Mouse (Mus musculus): ENCODE results near the gene Spn. TPM values are rescaled to one million over a fixed set of nuclear protein-coding genes. Genes with fewer than 3 reads are reported as not detected.
"Not testable (repeated sequence)": the region's sequence is repeated elsewhere in the genome, so short reads cannot be mapped to it uniquely, and the experiment has no call there.

The Spn gene
- polyA plus RNA-seq, 2 experiments, result 7.9 to 10.8 TPM

GRCm38 (mm10) chr7:127088083-127088482, 49.5 kb downstream of the Spn start:
- no peak for ATAC-seq (ENCODE audit: insufficient read depth)
- no peak for DNase-seq (ENCODE audit: low read depth in 3 of 3, low spot score in 3 of 3)
- no peak for TF ChIP-seq CTCF (IDR thresholded peaks at IDR 0.05; ENCODE audit: low read depth)
- TF ChIP-seq EP300 (IDR thresholded peaks at IDR 0.05; ENCODE audit: low read depth), result no peak
- no peaks in the 10 kb centered on the region for H3K9me3 ChIP-seq (ENCODE audit: control insufficient read depth, low read length)
- H3K27me3 ChIP-seq (ENCODE audit: control insufficient read depth, insufficient read depth, low read length), result no peaks in the 10 kb centered on the region
- 38% methylated on average over 3 of the region's 3 CpGs for WGBS (ENCODE audit: insufficient replicate concordance)
- no peak overlapping the region for H3K4me2 ChIP-seq (ENCODE audit: low read depth)
- no peaks in the 10 kb centered on the region; the same call in 1 of the 2 replicates for H3K36me3 ChIP-seq (replicated peaks; ENCODE audit: control insufficient read depth, insufficient read depth, low read depth)
- no peak overlapping the region for H3K4me3 ChIP-seq (ENCODE audit: insufficient read depth in 1 of 2, low read depth in 2 of 2, low read length in 2 of 2)
- peaks cover 17 to 57% of the 10 kb centered on the region in 2 experiments for H3K4me1 ChIP-seq (replicated peaks; ENCODE audit: control insufficient read depth in 2 of 2, insufficient read depth in 2 of 2, low read length in 1 of 2)
- H3K9ac ChIP-seq (replicated peaks), result no peak overlapping the region; the same call in 1 of the 2 replicates
- H3K27ac ChIP-seq, result peak overlapping the region; percentile 69

- Histone ChIP-seq H3K4me1 (replicated peaks; ENCODE audit: control insufficient read depth in 2 of 2, insufficient read depth in 2 of 2, low read length in 1 of 2) (peaks cover 17 to 59% of the 10 kb centered on the region in 2 experiments), H3K27ac (peak within 1 kb of the TSS; percentile 69)
- H3K4me2 ChIP-seq (ENCODE audit: low read depth), result not testable (repeated sequence)
Measured at GRCm38 (mm10) chr7:127087278-127088010, 50.2 kb downstream of the Spn start, which contains the start of gene Zg16. Gene Zg16 (minus strand): TSS chr7:127087328.

GRCm38 (mm10) chr7:127085751-127086150, 51.9 kb downstream of the Spn start:
- H3K36me3 ChIP-seq (replicated peaks; ENCODE audit: control insufficient read depth, insufficient read depth, low read depth); H3K27me3 ChIP-seq (ENCODE audit: control insufficient read depth, insufficient read depth, low read length); H3K9ac ChIP-seq (replicated peaks); H3K9me3 ChIP-seq (ENCODE audit: control insufficient read depth, low read length); H3K4me3 ChIP-seq (ENCODE audit: insufficient read depth in 1 of 2, low read depth in 2 of 2, low read length in 2 of 2); H3K4me2 ChIP-seq (ENCODE audit: low read depth): not testable (repeated sequence)
- WGBS (ENCODE audit: insufficient replicate concordance), result 20% methylated on average over 6 of the region's 6 CpGs
- H3K27ac ChIP-seq, result peak overlapping the region; percentile 63
- peak; percentile 64; the same call in 1 of the 2 replicates for ATAC-seq (ENCODE audit: insufficient read depth)
- peak; percentile 47 to 55 (median 50) for DNase-seq (ENCODE audit: low read depth in 3 of 3, low spot score in 3 of 3)
- H3K4me1 ChIP-seq (replicated peaks; ENCODE audit: control insufficient read depth in 2 of 2, insufficient read depth in 2 of 2, low read length in 1 of 2), result peaks cover 16 to 53% of the 10 kb centered on the region in 2 experiments
- peak; percentile 60 for TF ChIP-seq EP300 (IDR thresholded peaks at IDR 0.05; ENCODE audit: low read depth)

More at GRCm38 (mm10) chr7:127087278-127088010, 50.2 kb downstream of the Spn start, which contains the start of gene Zg16:
- not testable (repeated sequence) for H3K4me3 ChIP-seq (ENCODE audit: insufficient read depth in 1 of 2, low read depth in 2 of 2, low read length in 2 of 2); DNase-seq (ENCODE audit: low read depth in 3 of 3, low spot score in 3 of 3); ATAC-seq (ENCODE audit: insufficient read depth); H3K27me3 ChIP-seq (ENCODE audit: control insufficient read depth, insufficient read depth, low read length); H3K36me3 ChIP-seq (replicated peaks; ENCODE audit: control insufficient read depth, insufficient read depth, low read depth); H3K9me3 ChIP-seq (ENCODE audit: control insufficient read depth, low read length)
- WGBS (ENCODE audit: insufficient replicate concordance), result 39% methylated on average over 6 of the region's 6 CpGs
- H3K9ac ChIP-seq (replicated peaks), result peak within 1 kb of the TSS; percentile 2
- 0 out of 2 replicates have a peak, but pooled peaks have one; percentile 17 for TF ChIP-seq EP300 (IDR thresholded peaks at IDR 0.05; ENCODE audit: low read depth)

GRCm38 (mm10) chr7:127084794-127085193, 52.8 kb downstream of the Spn start:
- Histone ChIP-seq H3K9me3 (ENCODE audit: control insufficient read depth, low read length) (no peaks in the 10 kb centered on the region), H3K9ac (replicated peaks) (no peak overlapping the region), H3K4me2 (ENCODE audit: low read depth) (no peak overlapping the region), H3K4me1 (replicated peaks; ENCODE audit: control insufficient read depth in 2 of 2, insufficient read depth in 2 of 2, low read length in 1 of 2) (peaks cover 13 to 47% of the 10 kb centered on the region in 2 experiments), H3K27ac (no peak overlapping the region; the same call in 1 of the 2 replicates), H3K4me3 (ENCODE audit: insufficient read depth in 1 of 2, low read depth in 2 of 2, low read length in 2 of 2) (no peak overlapping the region), H3K27me3 (ENCODE audit: control insufficient read depth, insufficient read depth, low read length) (no peaks in the 10 kb centered on the region), H3K36me3 (replicated peaks; ENCODE audit: control insufficient read depth, insufficient read depth, low read depth) (no peaks in the 10 kb centered on the region)
- 86% methylated on average over 2 of the region's 2 CpGs for WGBS (ENCODE audit: insufficient replicate concordance)
- TF ChIP-seq CTCF (IDR thresholded peaks at IDR 0.05; ENCODE audit: low read depth), result no peak
- TF ChIP-seq EP300 (IDR thresholded peaks at IDR 0.05; ENCODE audit: low read depth), result no peak
- DNase-seq (ENCODE audit: low read depth in 3 of 3, low spot score in 3 of 3), result no peak
- ATAC-seq (ENCODE audit: insufficient read depth), result no peak

- Histone ChIP-seq H3K4me1 (replicated peaks; ENCODE audit: control insufficient read depth in 2 of 2, insufficient read depth in 2 of 2, low read length in 1 of 2) (peaks cover 6 to 38% of the 10 kb centered on the region in 2 experiments), H3K9me3 (ENCODE audit: control insufficient read depth, low read length) (no peaks in the 10 kb centered on the region), H3K27ac (no peak overlapping the region), H3K4me2 (ENCODE audit: low read depth) (no peak overlapping the region), H3K36me3 (replicated peaks; ENCODE audit: control insufficient read depth, insufficient read depth, low read depth) (no peaks in the 10 kb centered on the region), H3K4me3 (ENCODE audit: insufficient read depth in 1 of 2, low read depth in 2 of 2, low read length in 2 of 2) (no peak overlapping the region), H3K9ac (replicated peaks) (no peak overlapping the region), H3K27me3 (ENCODE audit: control insufficient read depth, insufficient read depth, low read length) (no peaks in the 10 kb centered on the region)
- no peak for DNase-seq (ENCODE audit: low read depth in 3 of 3, low spot score in 3 of 3)
- 29% methylated on average over 4 of the region's 4 CpGs for WGBS (ENCODE audit: insufficient replicate concordance)
- TF ChIP-seq EP300 (IDR thresholded peaks at IDR 0.05; ENCODE audit: low read depth), result peak; percentile 18; the same call in 1 of the 2 replicates
- TF ChIP-seq CTCF (IDR thresholded peaks at IDR 0.05; ENCODE audit: low read depth), result no peak
- ATAC-seq (ENCODE audit: insufficient read depth), result 0 out of 2 replicates have a peak, but pooled peaks have one; percentile 21
Measured at GRCm38 (mm10) chr7:127083689-127084088, 53.9 kb downstream of the Spn start.
